Mouse (Mus musculus) spleen, adult 2 months (tissue): ENCODE data around the gene Lamb1. TPM values are rescaled to one million over a fixed set of nuclear protein-coding genes. Genes with fewer than 3 reads are reported as not detected.

Experiments
- DNase-seq, 2 experiments: peaks; one replicate each; pipeline versions ENCODE4 v3.0.0 to v3.0.0-alpha.2; 2012 to 2021; ENCODE audit warnings: low spot score in 2 of 2, low read depth in 1 of 2
- H3K27ac ChIP-seq: fragments of 200-500 bp; 2 replicates; pipeline ENCODE4 v1.5.1; 2012; ENCODE audit warnings: low read length, inconsistent platforms; ENCODE audit not compliant: insufficient read depth
- H3K27me3 ChIP-seq: fragments of 200-500 bp; 2 replicates; pipeline ENCODE4 v1.6.1; 2012; ENCODE audit warnings: mild to moderate bottlenecking, moderate library complexity, low read length, inconsistent platforms; ENCODE audit not compliant: control insufficient read depth, insufficient read depth
- H3K36me3 ChIP-seq: fragments of 200-500 bp; 2 replicates; pipeline ENCODE4 v1.6.1; 2012; ENCODE audit warnings: mild to moderate bottlenecking, low read length, inconsistent platforms; ENCODE audit not compliant: control insufficient read depth, insufficient read depth
- H3K4me1 ChIP-seq: fragments of 200-500 bp; 2 replicates; pipeline ENCODE4 v1.6.1; 2011; ENCODE audit warnings: inconsistent platforms; ENCODE audit not compliant: control insufficient read depth, insufficient read depth, insufficient read length
- H3K4me3 ChIP-seq: fragments of 200-500 bp; 2 replicates; pipeline ENCODE4 v1.5.1; 2011; ENCODE audit warnings: mild to moderate bottlenecking, inconsistent platforms; ENCODE audit not compliant: insufficient read depth, insufficient read length; ENCODE audit errors: extremely low read depth
- CTCF ChIP-seq: fragments of 200-500 bp; IDR thresholded peaks from 2 replicates; pipeline ENCODE4 v1.5.1; 2011; ENCODE audit warnings: mild to moderate bottlenecking, inconsistent platforms; ENCODE audit not compliant: insufficient read depth, insufficient read length, insufficient replicate concordance; ENCODE audit errors: extremely low read depth
- POLR2A ChIP-seq: fragments of 200-500 bp; IDR thresholded peaks from 2 replicates; pipeline ENCODE4 v1.6.1; 2011; ENCODE audit warnings: low read depth, low read length, inconsistent platforms
- WGBS: fragments of 180-500 bp; shearing (Covaris S2); methylation state at CpG from one replicate; pipeline ENCODE4 v1.1.7; 2018; 5-methylcytosine and 5-hydroxymethylcytosine counted together
- polyA plus RNA-seq: library from polyadenylated mRNA; depleted of rRNA; stranded (reverse); fragments of >200 nt; gene quantifications from 2 replicates; pipeline ENCODE4 v1.2.3, GENCODE M21; 2012

Lamb1 gene
- polyA plus RNA-seq, 1 experiment, result 1.5 TPM

- TF ChIP-seq POLR2A (no peak), CTCF (no peak)
- no peaks in the 10 kb centered on the region for H3K27me3 ChIP-seq
- DNase-seq, result no peak
- 82% methylated on average over 5 of the region's 5 CpGs for WGBS
- no peaks in the 10 kb centered on the region for H3K4me1 ChIP-seq
- no peaks in the 10 kb centered on the region for H3K36me3 ChIP-seq
- H3K4me3 ChIP-seq, result no peak overlapping the region
- no peak overlapping the region for H3K27ac ChIP-seq
Measured at GRCm38 (mm10) chr12:31312281-31312680, 47.2 kb downstream of the Lamb1 start.

GRCm38 (mm10) chr12:31313136-31313535 lies 48.1 kb downstream of the Lamb1 start:
- no peak overlapping the region for H3K27ac ChIP-seq
- no peak for DNase-seq
- TF ChIP-seq CTCF (no peak), POLR2A (no peak)
- WGBS, result 86% methylated on average over 4 of the region's 4 CpGs
- H3K4me3 ChIP-seq, result no peak overlapping the region
- H3K4me1 ChIP-seq, result no peaks in the 10 kb centered on the region
- no peaks in the 10 kb centered on the region for H3K27me3 ChIP-seq
- no peaks in the 10 kb centered on the region for H3K36me3 ChIP-seq

DNA sequence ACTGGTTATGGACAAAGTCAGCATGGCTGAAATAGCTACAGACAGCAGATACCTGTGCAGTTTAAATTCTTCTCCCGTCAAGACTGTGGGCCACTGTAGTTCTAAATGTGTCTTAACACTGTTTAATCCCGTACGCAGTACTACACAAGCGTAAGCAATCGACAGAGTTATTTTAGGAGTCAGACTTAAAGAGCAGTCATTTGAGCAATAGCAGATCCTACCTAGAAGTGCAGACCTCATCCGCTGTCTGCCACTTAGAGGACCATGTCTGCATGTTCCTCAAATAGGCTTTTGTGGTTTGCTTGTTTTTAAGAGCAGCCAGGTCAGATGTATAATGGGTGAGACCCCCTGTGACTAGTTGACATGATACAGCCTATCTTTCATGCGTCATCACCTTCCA lies 49.3 kb downstream of the Lamb1 start:
- TF ChIP-seq CTCF (no peak), POLR2A (no peak)
- Histone ChIP-seq H3K27ac (no peak overlapping the region), H3K4me1 (no peaks in the 10 kb centered on the region), H3K36me3 (no peaks in the 10 kb centered on the region), H3K4me3 (no peak overlapping the region), H3K27me3 (no peaks in the 10 kb centered on the region)
- DNase-seq, result no peak
- WGBS, result 89% methylated on average over 7 of the region's 7 CpGs

- H3K27me3 ChIP-seq, result no peaks in the 10 kb centered on the region
- H3K36me3 ChIP-seq, result no peaks in the 10 kb centered on the region
- no peak for DNase-seq
- no peak overlapping the region for H3K4me3 ChIP-seq
- H3K27ac ChIP-seq, result no peak overlapping the region
- 90% methylated on average over 6 of the region's 6 CpGs for WGBS
- H3K4me1 ChIP-seq, result no peaks in the 10 kb centered on the region
- TF ChIP-seq CTCF (no peak), POLR2A (no peak)
Measured at GRCm38 (mm10) chr12:31315961-31316360, 50.9 kb downstream of the Lamb1 start.

- 91% methylated on average over 7 of the region's 7 CpGs for WGBS
- H3K36me3 ChIP-seq, result no peaks in the 10 kb centered on the region
- DNase-seq, result no peak
- no peak for TF ChIP-seq CTCF
- no peak for TF ChIP-seq POLR2A
- no peak overlapping the region for H3K4me3 ChIP-seq
- H3K27me3 ChIP-seq, result no peaks in the 10 kb centered on the region
- H3K4me1 ChIP-seq, result no peaks in the 10 kb centered on the region
- H3K27ac ChIP-seq, result no peak overlapping the region
Measured at GRCm38 (mm10) chr12:31317670-31318408, 52.8 kb downstream of the Lamb1 start.

DNA sequence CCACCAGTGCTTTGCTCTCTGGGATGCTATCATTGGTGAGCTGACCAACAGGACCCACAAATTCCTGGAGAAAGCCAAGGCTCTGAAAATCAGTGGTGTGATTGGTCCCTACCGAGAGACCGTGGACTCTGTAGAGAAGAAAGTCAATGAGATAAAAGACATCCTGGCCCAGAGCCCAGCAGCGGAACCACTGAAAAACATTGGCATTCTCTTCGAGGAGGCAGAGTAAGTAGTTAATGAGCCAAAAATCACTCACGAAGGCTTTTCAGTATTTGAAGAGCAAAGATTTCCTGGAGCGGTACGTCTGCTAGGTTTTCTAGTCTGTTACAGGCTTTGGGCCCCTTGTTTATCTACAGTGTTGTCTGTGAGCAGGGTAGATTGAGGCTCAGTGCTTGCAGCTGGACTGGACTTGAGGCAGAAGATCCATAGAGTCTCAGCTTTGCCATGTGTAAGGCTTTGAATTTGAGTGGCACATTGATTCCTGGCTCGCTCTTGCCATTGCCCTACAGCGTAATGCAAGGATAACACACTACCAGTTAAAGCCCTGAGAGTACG lies 53.5 kb downstream of the Lamb1 start:
- DNase-seq, result no peak

DNA sequence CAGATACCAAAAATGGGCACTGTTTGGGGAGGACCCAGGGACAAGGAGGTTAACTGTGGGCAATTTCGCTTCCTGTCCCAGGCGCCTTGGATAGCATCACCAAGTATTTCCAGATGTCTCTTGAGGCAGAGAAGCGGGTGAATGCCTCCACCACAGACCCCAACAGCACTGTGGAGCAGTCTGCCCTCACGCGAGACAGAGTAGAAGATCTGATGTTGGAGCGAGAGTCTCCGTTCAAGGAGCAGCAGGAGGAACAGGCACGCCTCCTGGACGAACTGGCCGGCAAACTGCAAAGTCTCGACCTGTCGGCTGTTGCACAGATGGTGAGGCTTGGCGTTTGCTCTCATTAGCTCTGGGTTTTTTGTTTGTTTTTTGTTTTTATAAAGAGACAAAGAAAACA lies 55.8 kb downstream of the Lamb1 start:
- Histone ChIP-seq H3K36me3 (no peaks in the 10 kb centered on the region), H3K4me3 (no peak overlapping the region), H3K4me1 (no peaks in the 10 kb centered on the region), H3K27me3 (no peaks in the 10 kb centered on the region), H3K27ac (no peak overlapping the region)
- WGBS, result 85% methylated on average over 13 of the region's 13 CpGs
- TF ChIP-seq POLR2A (no peak), CTCF (no peak)
- no peak for DNase-seq

More for the DNA sequence above, 53.5 kb downstream of the Lamb1 start:
- Histone ChIP-seq H3K4me1 (no peaks in the 10 kb centered on the region), H3K36me3 (no peaks in the 10 kb centered on the region), H3K27ac (no peak overlapping the region), H3K4me3 (no peak overlapping the region), H3K27me3 (no peaks in the 10 kb centered on the region)
- 93% methylated on average over 10 of the region's 10 CpGs for WGBS
- TF ChIP-seq POLR2A (no peak), CTCF (no peak)
